Mouse (Mus musculus) small intestine, adult 10 weeks (tissue): ENCODE data around the gene Ech1. TPM values are rescaled to one million over a fixed set of nuclear protein-coding genes. Genes with fewer than 3 reads are reported as not detected.

Source experiments
- polyA plus RNA-seq: library from polyadenylated mRNA; stranded (reverse); fragments of 350-450 nt; fragmentation: Illumina TruSeq; extraction: RNeasy Lipid Tissue Mini Kit (QIAGEN cat#74804); gene quantifications from one replicate; pipeline ENCODE4 v1.2.3, GENCODE M21; 2014; ENCODE audit warnings: low replicate concordance

Ech1 gene
- 2.9 TPM for polyA plus RNA-seq

GRCm38 (mm10) chr7:28824941-28825685, at the start of gene Ech1:
TSS of gene Ech1 (plus strand) at chr7:28825217.

GRCm38 (mm10) chr7:28788307-28789195, 36.5 kb upstream of the Ech1 start, which contains the start of gene Rinl:
TSS of gene Rinl (plus strand) at chr7:28788969.

GRCm38 (mm10) chr7:28808221-28808941, 16.6 kb upstream of the Ech1 start, which contains the start of gene Hnrnpl:
TSS of gene Hnrnpl (plus strand) at chr7:28808541.

GRCm38 (mm10) chr7:28833723-28834347, 8.8 kb downstream of the Ech1 start, which contains the start of gene Lgals4:
TSS of gene Lgals4 (plus strand) at chr7:28833854.

GRCm38 (mm10) chr7:28863540-28863939, 38.5 kb downstream of the Ech1 start, which contains the start of gene Lgals7:
TSS of gene Lgals7 (plus strand) at chr7:28863853.

GRCm38 (mm10) chr7:28881199-28881598, 56.2 kb downstream of the Ech1 start, which contains the start of gene Capn12:
TSS of gene Capn12 (plus strand) at chr7:28881422.

Other genes starting within 250 kb of the Ech1 start
- gene Samd4b, start 227.1 kb upstream of the Ech1 start, polyA plus RNA-seq = 11.0 TPM
- gene Pak4, start 227.0 kb upstream of the Ech1 start, polyA plus RNA-seq = 1.1 TPM
- not detected for gene Acp7, start 193.9 kb upstream of the Ech1 start, polyA plus RNA-seq
- not detected for gene Fbxo27, start 132.4 kb upstream of the Ech1 start, polyA plus RNA-seq
- not detected for gene Fbxo17, start 108.4 kb upstream of the Ech1 start, polyA plus RNA-seq
- 6.5 TPM for gene Mrps12, start 83.4 kb upstream of the Ech1 start, polyA plus RNA-seq
- not detected for gene Sars2, start 83.2 kb upstream of the Ech1 start, polyA plus RNA-seq
- gene Ccer2, start 69.0 kb upstream of the Ech1 start, polyA plus RNA-seq = not detected
- gene Sirt2, start 58.5 kb upstream of the Ech1 start, polyA plus RNA-seq = 9.9 TPM
- not detected for gene Nfkbib, start 57.7 kb upstream of the Ech1 start, polyA plus RNA-seq
- 1.6 TPM for gene Rinl, start 36.2 kb upstream of the Ech1 start, polyA plus RNA-seq
- 238 TPM for gene Hnrnpl, start 16.7 kb upstream of the Ech1 start, polyA plus RNA-seq
- gene Lgals4, start 8.6 kb downstream of the Ech1 start, polyA plus RNA-seq = 126 TPM
- gene Lgals7, start 38.6 kb downstream of the Ech1 start, polyA plus RNA-seq = not detected
- gene Capn12, start 56.2 kb downstream of the Ech1 start, polyA plus RNA-seq = not detected
- 59.8 TPM for gene Actn4, start 137.1 kb downstream of the Ech1 start, polyA plus RNA-seq
- 2.5 TPM for gene Eif3k, start 156.6 kb downstream of the Ech1 start, polyA plus RNA-seq
- gene Map4k1, start 156.8 kb downstream of the Ech1 start, polyA plus RNA-seq = 0.22 TPM